Mouse (Mus musculus): ENCODE measurements around the gene Focad.
"Not testable (repeated sequence)": the region's sequence is repeated elsewhere in the genome, so short reads cannot be mapped to it uniquely, and the experiment has no call there.

The Focad gene

DNA sequence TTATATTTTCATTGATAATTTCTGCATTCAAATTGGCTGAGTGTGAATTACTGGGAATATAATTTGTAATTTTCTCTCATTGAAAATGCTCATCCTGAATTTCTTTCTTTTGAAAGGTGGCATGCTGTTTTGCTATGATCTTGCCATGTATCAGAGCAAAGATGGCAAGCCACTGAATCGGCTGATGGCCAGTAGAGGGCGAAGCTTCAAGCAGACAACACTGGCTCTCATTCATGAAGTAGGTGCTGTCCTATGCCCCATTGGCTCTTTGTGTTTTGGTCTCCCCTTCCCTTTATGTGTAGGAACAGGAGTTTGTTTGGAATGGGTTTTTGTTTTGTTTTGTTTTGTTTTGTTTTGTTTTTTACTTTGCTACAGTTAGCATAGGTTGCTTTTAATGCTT lies 215.2 kb downstream of the Focad start:
- peak; percentile 49 for DNase-seq

DNA sequence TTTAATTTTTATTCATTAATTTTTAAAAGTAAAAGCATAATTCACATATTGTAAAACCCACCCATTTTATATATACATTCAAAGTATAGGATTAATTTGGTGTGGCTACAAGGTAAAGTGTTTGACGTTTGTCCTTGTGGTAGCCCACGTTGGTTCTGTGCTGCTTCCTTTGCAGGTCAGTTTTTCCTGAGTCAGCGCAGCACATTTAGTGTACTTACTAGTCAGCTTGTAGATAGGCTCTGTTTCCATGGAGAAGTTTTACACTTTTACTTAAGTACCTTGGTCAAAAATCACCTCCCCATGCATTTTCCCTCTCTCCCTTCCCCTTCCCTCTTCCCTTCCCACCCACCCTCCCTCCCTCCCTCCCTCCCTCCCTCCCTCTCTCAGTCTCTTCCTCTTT lies 220.5 kb downstream of the Focad start:
- no peak for DNase-seq

DNA sequence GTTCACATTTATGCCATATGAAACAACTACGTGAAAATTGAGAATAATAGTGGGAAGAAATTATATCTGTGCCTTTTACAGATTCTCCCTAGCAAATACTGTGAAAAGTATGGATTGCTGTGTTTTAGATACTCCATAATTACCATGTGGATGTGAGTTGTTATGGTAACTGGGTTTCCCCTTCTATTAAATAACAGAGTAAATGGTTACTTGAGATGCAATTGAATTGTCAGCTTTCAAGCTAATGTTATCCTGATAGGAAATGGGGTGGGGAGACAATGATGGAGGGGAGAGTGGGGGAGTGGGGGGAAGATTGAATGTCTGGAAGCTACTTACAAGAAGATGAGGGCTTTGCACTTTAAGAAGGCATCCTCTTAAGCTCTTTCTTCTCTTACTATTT lies 225.6 kb downstream of the Focad start:
- no peak for DNase-seq

DNA sequence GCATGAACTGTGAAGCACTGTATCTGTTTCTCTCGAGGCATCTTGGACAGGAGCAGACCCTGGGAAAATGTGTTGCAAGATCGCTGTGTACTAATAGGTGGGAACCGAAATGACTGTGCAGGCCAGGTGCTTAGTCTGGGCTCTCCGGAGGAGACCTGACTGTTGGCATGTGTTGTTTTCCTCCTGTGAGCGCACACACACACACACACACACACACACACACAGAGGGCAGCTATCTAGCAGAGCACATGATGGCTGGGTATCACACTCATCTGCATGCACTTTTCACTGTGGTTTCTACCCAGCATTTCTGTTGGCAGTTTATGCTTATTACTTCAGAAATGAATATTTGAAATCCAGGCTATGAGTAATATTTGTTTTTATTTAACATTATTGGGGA lies 231.0 kb downstream of the Focad start:
- no peak for DNase-seq

DNA sequence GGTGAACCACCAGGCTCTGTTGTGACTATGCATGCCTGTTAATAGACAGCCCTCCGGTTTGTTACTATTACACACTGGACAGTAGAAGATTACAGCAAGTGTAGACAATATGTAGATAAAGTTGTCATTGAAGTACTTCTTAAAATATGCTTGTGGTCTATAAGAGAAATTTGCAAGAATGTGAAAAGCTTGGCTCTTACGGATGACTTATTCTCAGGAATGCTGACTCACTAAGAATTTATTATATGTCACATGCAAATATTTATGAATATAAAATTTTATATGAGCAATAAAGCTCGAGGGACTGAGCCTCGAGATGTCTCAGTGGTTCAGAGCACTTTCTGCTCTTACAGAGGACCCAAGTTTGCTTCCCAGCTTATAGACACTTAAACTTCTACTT lies 240.1 kb downstream of the Focad start:
- no peak for DNase-seq

DNA sequence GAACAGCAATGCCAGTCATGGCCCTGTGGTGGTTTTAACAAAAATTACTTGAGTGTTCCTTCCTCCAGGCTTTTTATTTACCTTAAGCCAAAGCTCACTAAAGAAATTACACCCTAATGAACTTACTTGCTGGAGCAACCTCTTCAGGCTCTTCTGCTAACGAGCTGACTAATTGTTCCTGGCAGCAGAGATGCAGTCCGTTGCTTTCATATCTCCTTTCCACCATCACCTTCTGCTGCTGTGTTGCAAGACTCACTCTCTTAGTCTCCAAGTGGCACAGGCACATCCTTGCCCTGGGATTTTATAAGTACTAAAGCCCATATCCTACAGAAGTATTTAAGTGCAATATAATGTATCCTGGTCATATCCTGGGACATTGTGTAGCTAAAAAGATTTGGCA lies 242.3 kb downstream of the Focad start:
- no peak for DNase-seq

DNA sequence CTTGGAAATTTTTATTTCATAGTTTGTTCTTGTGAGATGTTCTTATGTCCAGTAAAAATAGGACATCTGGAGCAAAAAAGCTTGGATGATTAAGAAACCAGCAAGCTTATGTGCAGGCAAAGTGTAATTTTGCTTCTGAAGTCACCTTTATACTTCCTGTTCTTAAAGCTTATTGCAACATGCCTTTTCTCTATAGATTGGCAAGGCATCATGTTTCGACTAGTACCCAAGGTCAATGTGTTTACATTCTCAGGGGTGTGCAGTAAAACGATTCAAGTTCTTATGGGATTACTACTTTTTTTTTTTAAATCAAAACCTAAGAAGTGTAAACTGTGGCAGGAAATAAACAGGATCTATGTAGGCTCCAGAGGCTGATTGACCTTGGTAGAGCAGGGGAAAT lies 242.9 kb downstream of the Focad start:
- DNase-seq: no peak

DNA sequence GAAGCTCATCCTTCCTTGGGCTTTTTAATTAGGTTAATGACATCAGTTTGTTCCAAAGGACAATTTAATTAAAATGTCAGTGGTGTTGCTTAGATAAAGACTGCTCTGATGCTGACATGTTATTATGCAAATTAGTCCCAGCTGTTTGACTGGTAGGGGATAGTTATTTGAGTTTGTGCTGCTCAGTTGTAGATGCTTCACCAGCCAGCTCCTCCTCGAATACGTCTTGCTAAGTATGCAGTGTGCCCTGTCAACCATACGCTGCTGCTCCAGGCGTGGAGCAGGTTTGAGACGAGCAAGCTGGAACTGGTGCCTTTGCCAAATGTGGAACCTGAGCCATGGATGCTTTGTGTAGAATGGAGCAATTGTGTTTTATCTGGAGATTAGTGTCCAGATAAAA lies 243.7 kb downstream of the Focad start:
- no peak for DNase-seq

DNA sequence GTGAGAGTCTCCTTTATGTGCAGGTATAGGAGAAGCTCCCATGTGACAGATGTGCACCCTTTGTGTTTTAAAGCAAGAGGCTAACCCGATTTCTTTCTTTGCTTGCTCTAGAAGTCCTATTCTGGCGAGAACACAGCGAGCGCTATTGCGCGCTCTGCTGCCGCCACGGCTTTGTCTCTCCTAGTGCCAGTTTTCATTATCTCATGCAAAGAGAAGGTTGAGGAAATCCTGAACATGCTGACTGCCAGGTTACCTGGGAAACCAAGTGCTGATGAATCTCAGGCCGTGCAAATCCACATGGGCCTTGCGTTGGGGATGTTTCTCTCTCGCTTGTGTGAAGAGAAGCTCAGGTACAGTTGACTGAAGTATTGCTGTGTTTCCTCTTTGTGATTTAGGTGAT lies 250.0 kb downstream of the Focad start:
- DNase-seq: no peak

DNA sequence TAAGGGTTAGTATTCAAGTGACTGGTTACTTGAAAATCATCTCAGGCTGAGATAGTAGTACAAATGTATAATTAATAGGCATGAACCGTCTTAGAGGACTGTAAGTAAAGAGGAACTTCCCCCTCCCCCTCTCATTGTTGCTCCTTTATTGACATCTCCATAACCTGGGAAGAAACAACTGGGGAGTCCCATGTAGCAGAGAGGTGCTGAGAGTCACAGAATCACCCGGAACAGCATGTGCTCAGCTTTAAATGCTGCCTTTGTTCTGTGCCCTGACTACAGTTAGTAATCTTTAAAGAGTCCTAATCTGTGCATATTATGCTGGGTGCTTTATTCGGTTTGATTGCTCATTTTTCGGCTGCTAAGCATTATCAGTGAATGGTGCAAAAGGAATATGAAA lies 250.6 kb downstream of the Focad start:
- no peak for DNase-seq

DNA sequence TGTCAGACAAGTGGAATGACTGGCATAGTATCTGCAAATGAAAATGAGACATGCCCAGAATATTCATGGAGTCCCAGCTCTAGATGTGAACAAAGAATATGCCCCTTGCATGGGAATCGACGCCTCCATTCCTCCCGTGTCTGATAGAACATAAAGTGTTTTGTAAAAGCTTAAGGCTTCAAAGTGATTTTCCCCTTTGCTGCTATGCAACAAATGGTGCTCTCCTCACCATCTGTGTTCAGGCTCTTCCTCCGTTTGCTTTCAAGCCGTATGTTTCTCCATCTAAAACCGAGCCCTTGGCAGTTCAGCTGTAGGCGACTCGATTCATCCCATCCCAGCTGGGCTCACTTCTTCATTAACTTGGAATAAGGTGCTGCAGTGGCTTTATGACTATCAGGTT lies 251.5 kb downstream of the Focad start:
- DNase-seq: no peak

DNA sequence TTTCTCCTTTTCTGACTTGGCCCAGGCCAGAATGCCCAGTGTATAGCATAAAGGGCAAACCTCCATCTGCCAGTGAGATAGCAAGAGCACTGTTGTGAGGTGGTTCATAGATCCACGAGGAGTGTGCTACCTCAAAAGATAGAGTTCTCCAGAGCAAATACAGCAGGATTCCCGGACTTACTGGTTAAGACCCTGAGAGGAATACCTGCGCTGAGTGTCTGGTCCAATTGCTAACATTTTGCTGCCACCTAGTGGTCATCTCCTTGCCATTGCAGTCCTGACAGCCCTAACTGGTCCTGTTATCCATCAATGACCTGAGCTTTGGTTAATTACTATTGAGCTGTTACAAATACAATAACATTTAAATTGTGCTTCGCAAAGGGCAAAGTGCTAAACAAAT lies 256.5 kb downstream of the Focad start:
- DNase-seq: peak; percentile 83

DNA sequence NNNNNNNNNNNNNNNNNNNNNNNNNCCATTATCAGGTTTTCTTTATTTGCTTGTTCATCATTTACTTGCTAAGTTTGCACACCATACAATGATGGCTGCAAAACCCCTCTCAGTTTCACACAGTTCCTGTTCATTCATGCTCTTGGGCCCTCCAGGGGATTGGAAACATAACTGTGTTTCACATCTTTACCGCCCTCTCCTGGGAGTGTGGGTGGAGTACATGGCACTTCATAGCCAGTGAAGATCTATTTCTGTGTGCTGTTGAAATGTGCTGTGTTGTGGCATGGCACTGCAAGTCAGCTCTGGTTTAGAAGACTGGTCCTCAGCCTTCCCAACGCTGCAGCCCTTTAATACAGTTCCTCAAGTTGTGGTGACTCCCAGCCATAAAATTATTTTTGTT lies 262.2 kb downstream of the Focad start:
- DNase-seq: peak; percentile 26

DNA sequence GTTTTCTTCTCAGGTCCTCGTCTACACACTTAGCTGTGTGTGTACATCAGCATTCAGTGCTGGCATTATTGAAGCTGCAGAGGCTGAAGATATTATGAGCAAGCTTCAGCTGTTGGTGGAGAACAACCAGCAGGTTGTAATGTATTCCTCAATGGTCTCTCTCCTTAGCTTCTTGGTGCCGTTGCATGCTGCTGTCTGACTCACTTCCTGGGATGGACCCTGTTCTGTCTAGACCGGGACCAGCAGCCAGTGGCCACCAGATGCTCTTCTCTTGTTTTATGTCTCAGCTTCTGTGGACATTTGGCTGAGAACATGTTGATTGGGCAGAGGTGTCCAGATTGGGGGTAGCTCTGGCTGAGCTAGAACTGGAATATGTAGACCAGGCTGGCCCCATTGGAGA lies 263.0 kb downstream of the Focad start:
- DNase-seq: no peak

DNA sequence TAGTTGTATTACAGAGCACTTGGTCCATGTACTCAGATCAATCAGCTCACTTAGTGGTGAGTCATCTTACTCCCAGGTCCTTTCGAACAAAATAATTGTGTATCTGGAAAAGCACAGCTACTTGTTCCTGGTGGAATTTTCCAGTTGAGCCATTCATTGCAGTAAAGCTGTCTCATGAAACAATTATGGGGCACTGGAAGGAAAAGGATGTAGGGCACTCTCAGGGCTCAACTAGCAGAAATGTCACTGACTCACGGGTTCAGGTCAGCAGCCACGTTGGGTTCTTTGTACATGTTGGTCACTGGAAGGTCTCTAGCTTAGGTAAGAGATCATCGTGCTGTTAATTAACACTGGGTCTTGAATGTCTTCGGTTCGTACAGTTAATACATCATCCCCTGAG lies 275.5 kb downstream of the Focad start:
- no peak for DNase-seq

DNA sequence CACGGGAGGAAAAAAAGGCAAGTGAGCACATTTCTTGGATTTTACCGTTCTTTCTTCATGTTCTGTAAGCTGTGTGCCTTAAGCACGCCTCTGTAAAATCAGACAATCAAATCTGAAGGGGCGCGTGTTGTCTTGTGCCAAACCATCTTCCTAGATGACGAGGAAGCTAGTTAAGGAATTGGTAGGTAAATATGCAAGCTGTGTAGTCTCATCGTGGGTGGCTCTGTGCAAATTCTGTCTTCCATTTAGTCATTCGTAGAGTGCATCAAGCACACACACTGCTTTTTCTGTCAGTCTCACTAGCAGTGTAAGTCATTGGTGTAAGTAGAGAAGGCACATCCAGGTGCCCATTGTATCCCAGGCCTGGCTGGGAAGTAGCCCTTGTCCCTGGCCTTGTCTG lies 276.4 kb downstream of the Focad start:
- no peak for DNase-seq

DNA sequence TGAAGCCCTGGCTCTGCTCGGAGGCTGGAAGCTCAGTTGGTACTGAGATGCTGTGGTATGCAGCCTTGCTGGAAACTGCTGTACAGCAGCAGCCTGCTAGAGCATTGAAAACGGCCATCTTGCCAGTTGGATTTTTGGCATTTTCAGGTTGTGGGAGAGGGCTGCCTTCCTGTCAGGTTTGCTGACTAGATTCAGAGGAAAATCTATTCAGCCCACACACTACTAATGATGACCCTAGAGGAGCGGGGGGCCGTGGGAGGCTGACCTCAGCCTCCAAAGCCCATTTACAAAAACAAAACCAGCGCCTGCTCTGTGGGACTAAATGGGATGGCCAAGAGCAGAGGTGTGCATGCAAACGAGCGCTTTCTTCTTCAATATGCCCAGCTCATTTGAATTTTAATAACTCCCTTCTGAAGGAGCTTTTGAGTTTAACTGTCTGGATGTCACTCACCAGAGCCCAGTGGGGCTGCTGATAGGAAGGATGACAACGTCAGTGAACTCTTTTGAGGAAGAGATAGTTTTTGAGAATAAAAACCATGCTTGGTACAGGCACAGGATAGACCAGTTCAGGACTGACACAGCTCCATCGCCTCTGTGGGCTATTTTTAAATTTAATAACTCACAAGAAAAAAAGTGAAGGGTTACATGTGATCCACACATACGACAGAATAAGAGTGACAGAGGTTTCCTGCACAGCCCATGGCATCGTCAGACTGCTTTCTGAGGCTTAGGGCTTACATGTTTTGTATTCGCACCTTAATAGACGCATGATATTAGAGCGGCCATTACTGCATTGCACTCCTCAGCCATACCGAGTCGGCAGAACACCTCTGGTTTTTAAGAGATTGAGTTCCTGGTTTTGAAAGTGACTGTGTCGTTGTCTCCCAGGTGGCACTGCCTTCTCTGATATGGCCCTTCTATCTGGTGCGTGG lies 278.1 kb downstream of the Focad start:
- DNase-seq: no peak

DNA sequence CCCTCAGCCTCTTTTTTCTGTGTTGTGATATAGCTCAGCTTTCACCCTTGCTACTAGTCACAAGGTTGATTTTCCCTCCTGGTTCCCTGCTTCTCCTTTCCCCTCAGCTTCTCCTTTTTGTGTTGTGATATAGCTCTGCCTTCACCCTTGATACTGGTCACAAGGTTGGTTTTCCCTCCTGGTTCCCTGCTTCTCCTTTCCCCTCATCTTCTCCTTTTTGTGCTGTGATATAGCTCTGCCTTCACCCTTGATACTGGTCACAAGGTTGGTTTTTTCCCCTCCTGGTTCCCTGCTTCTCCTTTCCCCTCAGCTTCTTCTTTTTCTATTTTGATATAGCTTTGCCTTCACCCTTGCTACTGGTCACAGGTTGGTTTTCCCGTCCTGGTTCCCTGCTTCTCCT lies 295.6 kb downstream of the Focad start:
- DNase-seq: no peak

DNA sequence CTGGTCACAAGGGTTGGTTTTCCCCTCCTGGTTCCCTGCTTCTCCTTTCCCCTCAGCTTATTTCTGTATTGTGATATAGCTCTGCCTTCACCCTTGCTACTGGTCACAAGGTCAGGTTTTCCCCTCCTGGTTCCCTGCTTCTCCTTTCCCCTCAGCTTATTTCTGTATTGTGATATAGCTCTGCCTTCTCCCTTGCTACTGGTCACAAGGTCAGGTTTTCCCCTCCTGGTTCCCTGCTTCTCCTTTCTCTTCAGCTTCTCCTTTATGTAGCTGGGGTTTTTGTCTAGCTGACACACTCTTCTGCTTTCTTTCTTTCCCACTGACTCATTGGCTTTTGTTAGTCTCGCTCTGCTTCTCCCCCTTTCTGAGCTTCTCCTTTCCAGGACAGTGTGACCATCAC lies 296.2 kb downstream of the Focad start:
- not testable (repeated sequence) for DNase-seq

DNA sequence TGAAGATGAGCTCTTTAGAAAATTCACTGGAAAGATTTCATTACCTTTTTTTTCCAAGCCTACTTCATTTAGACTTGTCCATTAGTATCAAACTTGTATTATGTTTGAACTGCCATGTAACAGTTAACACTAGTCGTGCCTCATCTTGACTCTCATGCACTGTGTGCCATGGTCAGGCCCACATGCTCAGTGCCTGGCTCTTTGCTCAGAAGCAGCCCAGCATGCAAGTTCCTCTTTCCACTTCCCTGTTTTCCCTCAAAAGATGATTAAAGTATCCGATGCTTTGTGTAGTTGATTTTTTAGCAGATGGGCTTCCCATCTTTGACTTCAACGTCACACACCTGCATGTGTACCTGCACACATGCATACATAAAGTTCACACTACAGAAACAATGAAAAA lies 301.3 kb downstream of the Focad start:
- DNase-seq: peak; percentile 18

DNA sequence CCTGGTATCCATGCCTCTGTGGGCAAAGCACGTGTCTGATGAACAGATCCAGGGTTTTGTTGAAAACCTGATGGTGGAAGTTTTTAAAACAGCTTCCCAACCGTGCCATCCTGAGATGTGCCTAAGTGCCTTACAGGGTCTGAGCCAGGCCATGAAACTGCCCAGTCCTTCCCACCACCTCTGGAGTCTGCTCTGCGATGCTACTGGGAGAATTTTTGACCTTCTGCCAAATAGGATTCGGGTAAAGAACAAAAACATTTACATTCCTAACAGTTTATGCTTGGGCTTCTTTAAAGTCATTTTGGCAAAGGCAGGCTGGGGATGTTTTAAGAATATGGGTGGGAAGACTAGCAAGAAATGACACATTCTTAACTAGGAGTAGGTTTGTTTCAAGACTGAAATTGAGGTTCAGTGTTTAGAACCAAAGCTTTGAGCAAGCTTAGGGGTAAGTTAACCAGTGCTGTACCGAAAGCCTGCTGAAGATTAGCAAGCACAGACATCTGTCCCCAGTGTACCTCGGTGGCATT lies 302.6 kb downstream of the Focad start:
- no peak for DNase-seq

DNA sequence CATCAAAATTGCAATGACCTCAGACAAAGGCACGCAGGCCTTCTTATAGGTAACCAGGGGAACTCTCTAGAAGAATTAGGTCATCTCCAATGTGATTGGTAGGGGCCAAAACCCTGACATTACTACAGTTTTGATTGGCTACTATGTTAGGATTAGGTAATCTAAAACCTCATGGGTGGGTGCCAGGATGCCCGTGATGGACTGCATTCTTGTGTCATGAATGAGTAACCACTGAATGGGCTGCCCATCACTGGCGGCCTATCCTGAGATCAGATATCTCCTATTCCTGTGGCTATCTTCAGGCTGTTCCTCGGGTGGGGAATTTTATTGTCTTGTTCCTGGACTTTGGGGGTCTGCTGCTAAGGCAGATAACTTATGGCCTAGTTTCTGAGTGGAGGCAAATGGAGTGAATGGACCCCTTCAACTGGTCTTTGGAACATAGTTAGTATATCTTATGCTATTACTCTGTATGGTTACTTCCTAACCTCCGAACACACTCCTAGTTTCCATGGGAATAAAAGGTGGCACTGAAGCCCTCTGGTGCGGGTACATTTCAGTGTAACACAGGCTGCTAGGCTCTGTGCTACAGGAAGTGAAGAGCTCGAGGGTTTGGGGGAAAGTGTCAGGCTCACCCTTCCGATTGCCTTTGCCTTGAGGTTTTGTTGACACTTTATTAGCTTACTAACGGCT lies 306.0 kb downstream of the Focad start:
- no peak for DNase-seq

DNA sequence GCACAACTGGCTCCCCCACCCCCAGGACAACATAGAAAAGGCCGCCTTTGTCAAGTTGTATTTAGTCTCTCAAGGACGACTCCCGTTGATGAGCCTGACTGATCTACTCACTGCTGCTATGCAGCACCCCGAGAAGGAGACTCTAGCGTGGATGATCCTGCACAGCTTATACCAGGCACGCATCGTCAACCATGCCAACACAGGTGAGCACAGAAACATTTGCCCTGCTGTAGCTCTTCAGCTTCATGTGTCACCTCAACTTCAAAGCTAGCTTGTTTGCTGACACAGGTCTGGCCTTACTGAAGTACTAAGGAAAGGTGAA lies 306.5 kb downstream of the Focad start:
- no peak for DNase-seq

DNA sequence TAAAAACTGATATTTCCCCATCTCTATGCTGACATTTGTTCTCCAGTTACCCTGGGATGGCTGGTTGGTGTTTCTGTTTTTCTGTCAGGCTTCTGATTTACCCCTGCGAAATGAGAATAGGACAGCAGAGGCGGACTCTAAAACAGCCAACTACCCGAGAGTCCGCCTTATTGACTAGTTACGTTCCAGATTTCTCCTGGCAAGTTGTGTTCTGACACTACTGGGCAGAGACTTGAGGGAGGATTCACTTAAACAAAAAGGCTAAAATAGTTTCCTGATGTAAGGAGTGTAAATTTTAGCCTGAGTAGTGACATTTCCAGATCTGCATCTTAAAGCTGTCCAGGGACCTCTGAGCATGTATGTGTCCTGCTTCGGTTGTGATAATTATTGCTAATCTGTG lies 308.5 kb downstream of the Focad start:
- DNase-seq: no peak
